Mouse (Mus musculus) heart, embryonic 15.5 days (tissue): ENCODE measurements around the gene Obscn. TPM values are rescaled to one million over a fixed set of nuclear protein-coding genes. Genes with fewer than 3 reads are reported as not detected.
A peak's percentile ranks its signal among the peaks of the same experiment; 100 is the strongest.

ENCODE experiments used
- ATAC-seq: fragments of 200-750 bp; cut with Nextera tagmentation; replicated peaks from 2 replicates; pipeline ENCODE4 v1.8.0; 2017; ENCODE audit warnings: low read depth, moderate TSS enrichment; ENCODE audit not compliant: insufficient number of reproducible peaks, insufficient read depth, low FRiP score
- H3K27ac ChIP-seq: fragments of 300-500 bp; sonication (generic); 2 replicates; pipeline ENCODE4 v1.5.1; 2015; ENCODE audit warnings: mild to moderate bottlenecking, inconsistent platforms
- H3K27me3 ChIP-seq: fragments of 300-500 bp; sonication (generic); 2 replicates; pipeline ENCODE4 v1.6.1; 2015; ENCODE audit warnings: inconsistent platforms
- H3K36me3 ChIP-seq: fragments of 300-500 bp; sonication (generic); 2 replicates; pipeline ENCODE4 v1.6.1; 2015; ENCODE audit warnings: mild to moderate bottlenecking, inconsistent platforms
- H3K4me1 ChIP-seq: fragments of 300-500 bp; sonication (generic); replicated peaks from 2 replicates; pipeline ENCODE4 v1.6.1; 2015; ENCODE audit warnings: inconsistent platforms
- H3K4me2 ChIP-seq: fragments of 300-500 bp; sonication (generic); 2 replicates; pipeline ENCODE4 v1.6.1; 2015; ENCODE audit warnings: inconsistent platforms, mild to moderate bottlenecking, moderate library complexity
- H3K4me3 ChIP-seq: fragments of 300-500 bp; sonication (generic); 2 replicates; pipeline ENCODE4 v1.5.1; 2015; ENCODE audit warnings: mild to moderate bottlenecking, inconsistent platforms
- H3K9ac ChIP-seq: fragments of 300-500 bp; sonication (generic); 2 replicates; pipeline ENCODE4 v1.6.1; 2015; ENCODE audit warnings: mild to moderate bottlenecking, inconsistent platforms
- H3K9me3 ChIP-seq: fragments of 300-500 bp; sonication (generic); replicated peaks from 2 replicates; pipeline ENCODE4 v1.6.1; 2016; ENCODE audit warnings: inconsistent platforms
- WGBS: fragments of 180-500 bp; shearing (Covaris S2); methylation state at CpG from one replicate; pipeline ENCODE4 v1.1.7; 2015; ENCODE audit warnings: mixed read lengths; 5-methylcytosine and 5-hydroxymethylcytosine counted together
- polyA plus RNA-seq: library from polyadenylated mRNA; unstranded; fragments of >200 nt; fragmentation: Nextera tagmentation; extraction: Ambion mirVana; gene quantifications from 2 replicates; pipeline ENCODE4 v1.2.1, GENCODE M21; 2015

The Obscn gene
- polyA plus RNA-seq, 1 experiment from 2014 or later: 65.2 TPM

GRCm38 (mm10) chr11:59051031-59051430 is 85.2 kb downstream of the Obscn start:
- H3K4me3 ChIP-seq: no peak overlapping the region
- no peak overlapping the region for H3K4me2 ChIP-seq
- H3K4me1 ChIP-seq: no peaks in the 10 kb centered on the region
- H3K36me3 ChIP-seq: peaks cover 34% of the 10 kb centered on the region; the same call in 1 of the 2 replicates
- no peaks in the 10 kb centered on the region for H3K9me3 ChIP-seq
- 75% methylated on average over 9 of the region's 9 CpGs for WGBS
- no peak overlapping the region for H3K9ac ChIP-seq
- no peak for ATAC-seq
- no peaks in the 10 kb centered on the region for H3K27me3 ChIP-seq
- no peak overlapping the region for H3K27ac ChIP-seq

- no peak overlapping the region for H3K9ac ChIP-seq
- no peaks in the 10 kb centered on the region for H3K27me3 ChIP-seq
- H3K4me1 ChIP-seq: no peaks in the 10 kb centered on the region; the same call in 1 of the 2 replicates
- H3K36me3 ChIP-seq: peaks cover 18% of the 10 kb centered on the region; the same call in 1 of the 2 replicates
- 79% methylated on average over 15 of the region's 15 CpGs for WGBS
- no peak overlapping the region for H3K4me2 ChIP-seq
- no peak overlapping the region for H3K4me3 ChIP-seq
- no peak; the same call in 1 of the 2 replicates for ATAC-seq
- H3K9me3 ChIP-seq: no peaks in the 10 kb centered on the region
- no peak overlapping the region for H3K27ac ChIP-seq
Measured at GRCm38 (mm10) chr11:59044703-59045330, 91.4 kb downstream of the Obscn start.

GRCm38 (mm10) chr11:59029003-59029402 is 107.2 kb downstream of the Obscn start:
- Histone ChIP-seq H3K4me2 (no peak overlapping the region), H3K36me3 (peaks cover 67% of the 10 kb centered on the region)

GRCm38 (mm10) chr11:59026411-59026810 is 109.8 kb downstream of the Obscn start:
- no peak for ATAC-seq
- no peak overlapping the region for H3K4me3 ChIP-seq
- no peak overlapping the region for H3K27ac ChIP-seq
- 66% methylated on average over 6 of the region's 6 CpGs for WGBS
- no peaks in the 10 kb centered on the region for H3K4me1 ChIP-seq
- H3K9me3 ChIP-seq: no peaks in the 10 kb centered on the region
- H3K36me3 ChIP-seq: peaks cover 50% of the 10 kb centered on the region
- H3K27me3 ChIP-seq: no peaks in the 10 kb centered on the region
- H3K9ac ChIP-seq: no peak overlapping the region
- H3K4me2 ChIP-seq: no peak overlapping the region

More at GRCm38 (mm10) chr11:59029003-59029402, 107.2 kb downstream of the Obscn start:
- Histone ChIP-seq H3K27ac (no peak overlapping the region), H3K27me3 (no peaks in the 10 kb centered on the region), H3K9me3 (no peaks in the 10 kb centered on the region), H3K9ac (no peak overlapping the region), H3K4me1 (no peaks in the 10 kb centered on the region), H3K4me3 (no peak overlapping the region)
- no peak for ATAC-seq
- WGBS: 88% methylated on average over 13 of the region's 13 CpGs

GRCm38 (mm10) chr11:59015052-59015451 is 121.2 kb downstream of the Obscn start:
- Histone ChIP-seq H3K4me3 (no peak overlapping the region), H3K4me1 (peaks cover 11% of the 10 kb centered on the region), H3K36me3 (no peaks in the 10 kb centered on the region), H3K27ac (no peak overlapping the region), H3K9ac (no peak overlapping the region), H3K4me2 (no peak overlapping the region), H3K9me3 (no peaks in the 10 kb centered on the region), H3K27me3 (no peaks in the 10 kb centered on the region)
- ATAC-seq: no peak
- 39% methylated on average over 9 of the region's 9 CpGs for WGBS

- H3K27ac ChIP-seq: peak overlapping the region; percentile 90
- peak; percentile 80 for ATAC-seq
- peaks cover 54% of the 10 kb centered on the region for H3K4me1 ChIP-seq
- H3K27me3 ChIP-seq: no peaks in the 10 kb centered on the region
- H3K36me3 ChIP-seq: no peaks in the 10 kb centered on the region
- H3K9me3 ChIP-seq: no peaks in the 10 kb centered on the region
- peak overlapping the region; percentile 47 for H3K4me3 ChIP-seq
- H3K4me2 ChIP-seq: peak overlapping the region; percentile 59
- peak overlapping the region; percentile 59 for H3K9ac ChIP-seq
- WGBS: 32% methylated on average over 7 of the region's 7 CpGs
Measured at GRCm38 (mm10) chr11:59002327-59003079, 133.7 kb downstream of the Obscn start.

- H3K36me3 ChIP-seq: peaks cover 4% of the 10 kb centered on the region; the same call in 1 of the 2 replicates
- H3K9me3 ChIP-seq: no peaks in the 10 kb centered on the region
- H3K4me2 ChIP-seq: peak overlapping the region; percentile 59
- 87% methylated on average over 21 of the region's 21 CpGs for WGBS
- no peaks in the 10 kb centered on the region for H3K27me3 ChIP-seq
- peaks cover 73% of the 10 kb centered on the region for H3K4me1 ChIP-seq
- peak overlapping the region; percentile 45 for H3K4me3 ChIP-seq
- ATAC-seq: no peak
- peak overlapping the region; percentile 54 for H3K9ac ChIP-seq
- H3K27ac ChIP-seq: peak overlapping the region; percentile 90
Measured at GRCm38 (mm10) chr11:59000635-59001034, 135.6 kb downstream of the Obscn start.

GRCm38 (mm10) chr11:58999830-59000229 is 136.4 kb downstream of the Obscn start:
- H3K9me3 ChIP-seq: no peaks in the 10 kb centered on the region
- peak overlapping the region; percentile 45 for H3K4me3 ChIP-seq
- H3K36me3 ChIP-seq: peaks cover 4% of the 10 kb centered on the region; the same call in 1 of the 2 replicates
- peak overlapping the region; percentile 90 for H3K27ac ChIP-seq
- peaks cover 5% of the 10 kb centered on the region for H3K27me3 ChIP-seq
- ATAC-seq: no peak
- WGBS: 85% methylated on average over 6 of the region's 6 CpGs
- H3K9ac ChIP-seq: peak overlapping the region; percentile 54; the same call in 1 of the 2 replicates
- H3K4me1 ChIP-seq: peaks cover 81% of the 10 kb centered on the region
- peak overlapping the region; percentile 59 for H3K4me2 ChIP-seq

GRCm38 (mm10) chr11:58999158-58999557 is 137.0 kb downstream of the Obscn start:
- Histone ChIP-seq H3K36me3 (peaks cover 4% of the 10 kb centered on the region; the same call in 1 of the 2 replicates), H3K9ac (peak overlapping the region; percentile 54), H3K27ac (peak overlapping the region; percentile 90), H3K4me3 (peak overlapping the region; percentile 45), H3K27me3 (peaks cover 8% of the 10 kb centered on the region), H3K4me2 (peak overlapping the region; percentile 59), H3K9me3 (no peaks in the 10 kb centered on the region), H3K4me1 (peaks cover 88% of the 10 kb centered on the region)
- ATAC-seq: peak; percentile 68
- 19% methylated on average over 11 of the region's 11 CpGs for WGBS

GRCm38 (mm10) chr11:58997541-58997940 is 138.7 kb downstream of the Obscn start:
- peak overlapping the region; percentile 90 for H3K27ac ChIP-seq
- peaks cover 4% of the 10 kb centered on the region; the same call in 1 of the 2 replicates for H3K36me3 ChIP-seq
- peak overlapping the region; percentile 59 for H3K4me2 ChIP-seq
- WGBS: 50% methylated on average over 5 of the region's 5 CpGs
- 0 out of 2 replicates have a peak overlapping the region, but pooled peaks have one; percentile 54 for H3K9ac ChIP-seq
- no peaks in the 10 kb centered on the region for H3K9me3 ChIP-seq
- H3K4me3 ChIP-seq: peak overlapping the region; percentile 45
- no peak for ATAC-seq
- peaks cover 97% of the 10 kb centered on the region for H3K4me1 ChIP-seq
- peaks cover 12% of the 10 kb centered on the region for H3K27me3 ChIP-seq

GRCm38 (mm10) chr11:58995807-58996370 is 140.3 kb downstream of the Obscn start:
- H3K4me1 ChIP-seq: peaks cover 98% of the 10 kb centered on the region
- H3K9ac ChIP-seq: peak overlapping the region; percentile 20; the same call in 1 of the 2 replicates
- peaks cover 12% of the 10 kb centered on the region for H3K27me3 ChIP-seq
- no peak overlapping the region for H3K4me3 ChIP-seq
- H3K36me3 ChIP-seq: peaks cover 4% of the 10 kb centered on the region; the same call in 1 of the 2 replicates
- no peak for ATAC-seq
- H3K9me3 ChIP-seq: no peaks in the 10 kb centered on the region
- 51% methylated on average over 12 of the region's 12 CpGs for WGBS
- peak overlapping the region; percentile 59 for H3K4me2 ChIP-seq
- no peak overlapping the region for H3K27ac ChIP-seq
